Mouse (Mus musculus): ENCODE measurements around the gene Slc8b1. TPM values are rescaled to one million over a fixed set of nuclear protein-coding genes. Genes with fewer than 3 reads are reported as not detected.
A peak's percentile ranks its signal among the peaks of the same experiment; 100 is the strongest.

The Slc8b1 gene
- polyA plus RNA-seq, 1 experiment from 2014 or later: 13.4 TPM

DNA sequence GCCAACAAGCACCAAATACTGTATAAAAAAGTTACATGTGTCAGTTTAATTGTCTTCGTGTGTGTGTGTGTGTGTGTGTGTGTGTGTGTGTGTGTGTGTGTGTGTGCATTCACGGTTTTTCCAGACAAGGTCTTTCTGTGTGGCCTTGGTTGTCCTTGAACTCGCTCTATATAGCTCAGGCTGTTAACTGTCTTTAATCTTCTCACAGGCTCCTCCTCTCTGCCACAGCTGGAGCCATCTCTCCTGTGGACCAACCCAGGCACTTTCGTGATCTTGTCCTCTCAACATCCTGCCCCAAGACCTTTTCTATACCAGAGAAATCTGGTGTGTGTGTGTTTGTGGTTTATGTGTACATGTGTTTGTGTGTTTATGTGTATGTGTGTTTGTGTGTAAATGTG is 52.9 kb downstream of the Slc8b1 start:
- CTCF ChIA-PET: interaction anchor here (0.8 to 7.7 kb wide), 3 partner anchors 16 to 23 kb away, joined by 3 to 51 read pairs (median 3); no protein-coding TSS in a partner anchor
- no peaks in the 10 kb centered on the region for H3K27me3 ChIP-seq
- TF ChIP-seq CTCF (IDR thresholded peaks at IDR 0.05): no peak
- no peak for DNase-seq (ENCODE audit: low read depth, low spot score)
- in situ Hi-C loops (cut with MboI; ENCODE audit: low pct_unique_long_range_greater_than_20kb): no loop called here
- POLR2A ChIA-PET: interaction anchor here (0.5 to 4.2 kb wide), 5 partner anchors 14 to 611 kb away, joined by 3 to 31 read pairs (median 3); no protein-coding TSS in a partner anchor
- no peak for ATAC-seq

DNA sequence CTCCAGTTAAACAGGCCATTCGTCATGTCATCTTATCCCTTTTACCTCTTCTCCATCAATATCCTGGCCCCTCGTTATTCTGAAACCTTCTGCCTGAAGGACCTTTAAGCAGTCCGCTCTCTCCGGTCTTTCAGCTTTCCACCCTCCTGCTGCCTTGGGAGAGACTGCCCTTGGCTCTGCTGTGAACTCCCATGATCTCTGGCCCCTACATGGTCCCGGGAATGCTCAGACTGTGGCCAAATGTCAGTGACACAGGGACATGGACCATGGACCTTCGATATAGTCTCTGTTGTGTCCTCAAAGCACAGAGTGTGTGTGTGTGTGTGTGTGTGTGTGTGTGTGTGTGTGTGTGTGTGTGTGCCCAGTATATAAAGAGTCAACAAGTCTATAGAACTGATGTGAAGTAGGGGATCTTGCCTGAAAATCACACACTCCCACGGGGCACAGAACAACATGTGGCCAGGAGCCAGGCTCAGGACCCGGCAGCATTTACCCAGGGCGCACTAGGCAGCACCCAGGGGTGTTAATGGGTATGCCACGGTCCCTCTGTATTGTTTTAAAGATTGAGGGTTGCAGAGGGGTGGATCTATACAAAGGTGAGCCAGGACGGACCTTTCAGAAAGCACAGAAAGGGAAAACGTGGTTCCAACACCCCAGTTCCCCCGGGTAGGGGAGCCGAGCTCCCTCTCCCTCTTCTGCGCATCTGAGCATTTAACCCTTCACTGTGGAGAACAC is 54.4 kb downstream of the Slc8b1 start:
- DNase-seq (ENCODE audit: low read depth, low spot score): no peak
- ChIA-PET POLR2A (interaction anchor here (0.9 to 4.2 kb wide), 4 partner anchors 13 to 54 kb away, joined by 3 to 31 read pairs (median 4); no protein-coding TSS in a partner anchor), CTCF (interaction anchor here (0.8 to 7.7 kb wide), 5 partner anchors 15 to 39 kb away, joined by 3 to 51 read pairs (median 5); partner anchors contain the start of genes Iqcd and Tpcn1)
- no peak for TF ChIP-seq CTCF (IDR thresholded peaks at IDR 0.05)
- no peaks in the 10 kb centered on the region for H3K27me3 ChIP-seq
- no peak for ATAC-seq
- in situ Hi-C loops (cut with MboI; ENCODE audit: low pct_unique_long_range_greater_than_20kb): no loop called here

DNA sequence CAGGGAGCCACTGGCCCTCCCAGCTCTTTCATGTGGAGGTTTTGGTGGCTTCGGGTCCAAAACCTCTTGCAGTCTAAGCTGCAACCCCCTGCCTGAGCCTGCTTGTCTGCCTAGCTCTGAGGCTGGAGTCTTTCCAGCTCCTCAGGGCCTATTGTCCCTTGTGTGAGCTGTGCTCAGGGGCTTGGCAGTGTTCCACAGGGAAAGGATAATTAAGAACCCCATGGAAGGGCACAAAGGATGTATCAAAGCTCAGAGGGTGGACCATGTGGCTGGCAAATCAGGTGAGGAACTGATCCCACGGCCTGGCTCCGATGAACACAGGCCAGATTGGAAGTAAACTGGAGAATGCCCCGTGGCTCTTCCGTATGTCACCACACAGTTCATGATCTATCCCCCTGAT is 55.1 kb downstream of the Slc8b1 start:
- in situ Hi-C loops (cut with MboI; ENCODE audit: low pct_unique_long_range_greater_than_20kb): no loop called here
- ChIA-PET POLR2A (interaction anchor here (0.7 to 4.2 kb wide), 5 partner anchors 12 to 55 kb away, joined by 3 to 31 read pairs (median 3); partner anchors contain the start of genes Iqcd and Tpcn1), CTCF (interaction anchor here (0.6 to 7.7 kb wide), 6 partner anchors 14 to 39 kb away, joined by 3 to 51 read pairs (median 4); partner anchors contain the start of genes Iqcd and Tpcn1)
- no peaks in the 10 kb centered on the region for H3K27me3 ChIP-seq
- ATAC-seq (peak; percentile 26), DNase-seq (ENCODE audit: low read depth, low spot score) (peak; percentile 98)
- no peak for TF ChIP-seq CTCF (IDR thresholded peaks at IDR 0.05)

GRCm38 (mm10) chr5:120566681-120567252 is 55.8 kb downstream of the Slc8b1 start:
- ChIA-PET POLR2A (interaction anchor here (0.7 to 4.2 kb wide), 6 partner anchors 12 to 55 kb away, joined by 3 to 31 read pairs (median 4); partner anchors contain the start of genes Iqcd and Tpcn1), CTCF (interaction anchor here (0.6 to 7.7 kb wide), 5 partner anchors 13 to 33 kb away, joined by 3 to 51 read pairs (median 5); partner anchors contain the start of genes Iqcd and Tpcn1)
- peak; percentile 86 for ATAC-seq
- no peaks in the 10 kb centered on the region for H3K27me3 ChIP-seq
- TF ChIP-seq CTCF (IDR thresholded peaks at IDR 0.05): no peak
- in situ Hi-C loops (cut with MboI; ENCODE audit: low pct_unique_long_range_greater_than_20kb): no loop called here
- DNase-seq (ENCODE audit: low read depth, low spot score): peak; percentile 97

GRCm38 (mm10) chr5:120567253-120567701 is 56.3 kb downstream of the Slc8b1 start:
- peak; percentile 50 for ATAC-seq

DNA sequence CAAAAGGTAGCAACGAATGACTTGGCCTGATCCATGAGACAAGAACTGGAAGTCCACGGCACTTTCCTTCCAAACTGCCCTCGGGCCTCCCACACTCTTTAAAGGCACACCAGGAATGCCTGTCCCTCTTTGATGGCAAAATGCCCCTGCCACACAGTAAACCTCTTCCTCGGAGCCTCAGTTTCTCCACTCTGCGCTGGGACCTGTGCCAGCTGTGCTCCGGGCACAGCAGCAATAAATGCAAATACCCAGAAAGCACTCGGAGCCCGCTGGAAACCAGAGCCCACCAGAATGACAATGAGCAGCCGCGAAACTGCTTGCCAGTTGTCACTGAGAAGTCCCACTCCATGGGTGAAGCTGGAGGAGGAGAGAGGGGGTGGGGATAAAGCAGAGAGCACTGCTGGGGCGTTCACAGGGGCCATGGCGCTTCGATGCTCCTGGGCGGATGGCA is 56.8 kb downstream of the Slc8b1 start:
- no peak for TF ChIP-seq CTCF (IDR thresholded peaks at IDR 0.05)
- CTCF ChIA-PET: interaction anchor here (0.7 to 7.7 kb wide), 3 partner anchors 12 to 53 kb away, joined by 3 to 51 read pairs (median 11); partner anchors contain the start of genes Iqcd and Tpcn1
- ATAC-seq: no peak
- POLR2A ChIA-PET: interaction anchor here (1.1 to 4.2 kb wide), 4 partner anchors 11 to 28 kb away, joined by 4 to 31 read pairs (median 7); partner anchors contain the start of genes Iqcd and Tpcn1
- DNase-seq (ENCODE audit: low read depth, low spot score): no peak
- in situ Hi-C loops (cut with MboI; ENCODE audit: low pct_unique_long_range_greater_than_20kb): no loop called here
- H3K27me3 ChIP-seq: no peaks in the 10 kb centered on the region

More at GRCm38 (mm10) chr5:120567253-120567701, 56.3 kb downstream of the Slc8b1 start:
- ChIA-PET CTCF (interaction anchor here (2.3 to 7.7 kb wide), 2 partner anchors 13 to 21 kb away, joined by 11 to 51 read pairs; partner anchors contain the start of genes Iqcd and Tpcn1), POLR2A (interaction anchor here (1.1 to 4.2 kb wide), 6 partner anchors 11 to 56 kb away, joined by 3 to 31 read pairs (median 6); partner anchors contain the start of genes Iqcd and Tpcn1)
- no peaks in the 10 kb centered on the region for H3K27me3 ChIP-seq
- no peak for TF ChIP-seq CTCF (IDR thresholded peaks at IDR 0.05)
- in situ Hi-C loops (cut with MboI; ENCODE audit: low pct_unique_long_range_greater_than_20kb): no loop called here
- DNase-seq (ENCODE audit: low read depth, low spot score): no peak

GRCm38 (mm10) chr5:120568336-120568768 is 57.4 kb downstream of the Slc8b1 start:
- ATAC-seq (no peak), DNase-seq (ENCODE audit: low read depth, low spot score) (no peak)
- in situ Hi-C loops (cut with MboI; ENCODE audit: low pct_unique_long_range_greater_than_20kb): no loop called here
- ChIA-PET POLR2A (interaction anchor here (1.1 to 4.2 kb wide), 5 partner anchors 10 to 27 kb away, joined by 4 to 31 read pairs (median 6); partner anchors contain the start of genes Iqcd and Tpcn1), CTCF (interaction anchor here (0.7 to 7.7 kb wide), 2 partner anchors 11 to 54 kb away, joined by 3 to 51 read pairs; no protein-coding TSS in a partner anchor)
- TF ChIP-seq CTCF (IDR thresholded peaks at IDR 0.05): no peak
- no peaks in the 10 kb centered on the region for H3K27me3 ChIP-seq

DNA sequence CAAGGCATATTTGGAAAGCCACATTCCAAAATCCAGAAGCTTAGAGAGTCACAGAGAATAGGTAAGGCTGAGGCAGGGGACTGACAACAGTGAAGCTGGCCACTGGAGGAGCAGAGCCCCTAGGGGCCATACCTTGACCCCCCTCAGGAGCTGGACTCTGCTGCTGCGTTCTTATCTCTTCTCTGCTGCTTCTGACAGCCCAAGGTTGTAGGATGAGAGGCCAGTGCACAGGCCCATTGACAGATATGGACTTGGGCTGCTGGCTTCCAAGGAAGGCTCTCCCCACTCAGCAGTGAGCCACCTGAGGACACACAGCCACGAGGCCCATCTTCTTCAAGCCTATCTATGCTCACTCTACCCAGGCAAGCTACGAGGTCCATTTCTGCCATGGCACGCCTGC is 58.0 kb downstream of the Slc8b1 start:
- H3K27me3 ChIP-seq: no peaks in the 10 kb centered on the region
- ChIA-PET POLR2A (interaction anchor here (1.1 to 2.7 kb wide), 5 partner anchors 9 to 26 kb away, joined by 4 to 10 read pairs (median 6); partner anchors contain the start of genes Iqcd and Tpcn1), CTCF (interaction anchor here (7.7 kb wide), 1 partner anchor 11 kb away, joined by 51 read pairs; no protein-coding TSS in a partner anchor)
- no peak for ATAC-seq
- DNase-seq (ENCODE audit: low read depth, low spot score): no peak
- in situ Hi-C loops (cut with MboI; ENCODE audit: low pct_unique_long_range_greater_than_20kb): no loop called here
- no peak for TF ChIP-seq CTCF (IDR thresholded peaks at IDR 0.05)

DNA sequence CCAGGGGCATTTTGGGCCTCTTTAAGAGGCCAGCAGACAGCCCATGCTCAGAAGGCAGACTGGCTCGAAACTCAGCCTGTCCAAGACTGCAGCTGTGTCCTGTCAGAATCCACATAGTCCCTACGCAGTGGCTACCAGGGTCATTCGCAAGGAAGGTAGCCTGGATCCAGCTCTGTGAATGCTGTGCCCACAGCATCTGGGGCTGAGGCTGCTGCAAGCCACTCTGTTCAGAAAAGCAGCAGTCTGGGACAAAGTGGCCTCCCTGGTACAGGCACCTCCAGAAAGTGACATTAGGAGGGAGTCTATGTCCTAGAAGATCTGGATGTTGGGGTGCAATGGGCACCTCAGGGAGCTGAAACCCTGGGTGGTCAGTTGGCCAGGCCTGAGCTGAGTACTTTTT is 58.8 kb downstream of the Slc8b1 start:
- POLR2A ChIA-PET: interaction anchor here (1.0 to 2.7 kb wide), 4 partner anchors 9 to 18 kb away, joined by 3 to 10 read pairs (median 4); partner anchors contain the start of genes Iqcd and Tpcn1

More for the DNA sequence above, 58.8 kb downstream of the Slc8b1 start:
- DNase-seq (ENCODE audit: low read depth, low spot score): no peak
- CTCF ChIA-PET: interaction anchor here (0.9 to 7.7 kb wide), 2 partner anchors 10 to 35 kb away, joined by 3 to 51 read pairs; no protein-coding TSS in a partner anchor
- H3K27me3 ChIP-seq: no peaks in the 10 kb centered on the region
- no peak for TF ChIP-seq CTCF (IDR thresholded peaks at IDR 0.05)
- no peak for ATAC-seq
- in situ Hi-C loops (cut with MboI; ENCODE audit: low pct_unique_long_range_greater_than_20kb): no loop called here
